Mouse (Mus musculus): ENCODE measurements around the gene Stk31. TPM values are rescaled to one million over a fixed set of nuclear protein-coding genes. Genes with fewer than 3 reads are reported as not detected.

Gene Stk31
- total RNA-seq (2023) = not detected

GRCm38 (mm10) chr6:49395316-49395715, at the start of gene Stk31:
Gene Stk31 (plus strand): TSS chr6:49395604.

GRCm38 (mm10) chr6:49367159-49368054, 28.0 kb upstream of the Stk31 start, which contains the start of gene Fam221a:
Gene Fam221a (plus strand): TSS chr6:49367739.

Other genes starting within 250 kb of the Stk31 start
- gene Igf2bp3, start 180.6 kb upstream of the Stk31 start, total RNA-seq (2023) = 0.18 TPM
- gene Tra2a, start 131.6 kb upstream of the Stk31 start, total RNA-seq (2023) = 208 TPM
- gene Ccdc126, start 76.3 kb upstream of the Stk31 start, total RNA-seq (2023) = 6.2 TPM
- gene Fam221a, start 27.9 kb upstream of the Stk31 start, total RNA-seq (2023) = 5.0 TPM